Mouse (Mus musculus) left cerebral cortex, adult 2 months (tissue): ENCODE measurements at regions not wholly inside any gene's neighbourhood (a gene's known extent, or its start where the extent isn't known, plus 50 kb on each side); places are given as distances from the start of the nearest gene placed in this dataset.

Experiments used
- DNase-seq, 2 experiments: peaks; one replicate each; pipeline ENCODE4 v3.0.0; 2021 to 2022; ENCODE audit warnings: low spot score in 2 of 2, mixed read lengths in 1 of 2; ENCODE audit errors: extremely low spot score in 1 of 2
- H3K27ac ChIP-seq: fragments of 200-600 bp; 2 replicates; pipeline ENCODE4 v1.8.1; 2022
- H3K4me3 ChIP-seq: fragments of 200-600 bp; 2 replicates; pipeline ENCODE4 v1.8.1; 2022
- CTCF ChIP-seq: fragments of 200-600 bp; IDR thresholded peaks from 2 replicates; pipeline ENCODE4 v1.8.1; 2022; ENCODE audit warnings: antibody characterized with exemption, mild to moderate bottlenecking, moderate library complexity
- intact Hi-C: fragments of 180-260 bp; cut with DNase I; formaldehyde crosslinking; loops from one replicate; pipeline ENCODE4 v1.15.1; 2025

DNA sequence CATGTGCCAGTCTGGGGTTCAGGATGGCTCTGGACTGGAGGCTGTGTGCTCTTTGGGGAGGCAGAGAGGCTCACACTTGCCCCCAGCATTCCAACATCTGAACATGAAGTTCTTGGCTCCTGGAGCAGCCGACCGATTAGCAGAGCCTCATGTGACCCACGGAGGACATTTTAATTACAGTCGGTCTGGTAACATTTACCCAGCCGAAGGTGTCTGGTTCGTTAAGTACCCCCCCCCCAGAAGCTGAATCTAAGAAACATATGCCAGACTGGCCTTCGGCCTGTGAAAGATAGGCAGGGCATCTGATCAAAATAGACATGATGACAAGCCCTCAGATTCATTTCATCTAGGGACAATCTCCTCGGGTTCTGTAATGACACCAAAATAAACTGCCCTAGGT lies 140.4 kb upstream of the Sgk1 start:
- no peak for DNase-seq
- H3K27ac ChIP-seq = peak overlapping the region; percentile 36; the same call in 1 of the 2 replicates

DNA sequence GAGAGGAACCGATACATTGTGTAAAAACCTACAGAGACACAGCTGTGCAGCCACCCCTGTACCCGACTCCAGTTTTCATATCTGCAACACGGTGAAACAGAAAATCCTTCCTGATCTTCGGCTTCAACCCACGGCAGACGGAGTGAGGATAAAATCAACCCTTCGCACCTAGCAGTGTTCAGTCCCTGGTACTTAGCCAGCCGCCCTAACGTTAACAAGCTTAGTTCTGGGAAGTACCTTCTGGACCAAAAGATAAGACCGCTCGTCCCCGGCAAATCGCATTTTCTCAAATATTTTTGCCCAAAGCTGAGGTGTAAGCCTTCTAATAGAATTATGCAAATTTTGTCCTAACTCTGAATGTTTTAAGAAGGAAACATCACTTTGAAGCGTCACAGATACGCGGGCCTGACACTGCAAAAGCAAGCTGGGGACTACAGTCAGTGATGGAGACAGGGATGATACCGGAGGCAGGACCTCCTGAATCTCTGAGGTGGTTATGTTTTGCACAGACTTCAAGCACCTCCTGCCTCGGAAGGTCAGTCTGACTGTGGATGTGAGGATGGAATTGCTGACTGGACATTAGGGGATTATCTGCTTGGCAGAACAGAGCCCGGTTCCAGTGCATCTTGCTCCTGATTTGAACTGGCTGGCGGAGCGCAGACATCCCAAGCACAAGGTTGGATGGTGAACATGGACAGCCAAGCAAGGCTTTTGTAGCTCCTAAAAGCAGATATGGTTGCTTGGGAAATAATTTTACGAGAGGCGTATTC lies 139.8 kb upstream of the Sgk1 start:
- Histone ChIP-seq H3K4me3 (no peak overlapping the region), H3K27ac (peak overlapping the region; percentile 36; the same call in 1 of the 2 replicates)
- DNase-seq = no peak
- intact Hi-C loops = no loop called here
- no peak for TF ChIP-seq CTCF

More for the DNA sequence above, 140.4 kb upstream of the Sgk1 start:
- H3K4me3 ChIP-seq = no peak overlapping the region
- intact Hi-C loops = no loop called here
- no peak for TF ChIP-seq CTCF

DNA sequence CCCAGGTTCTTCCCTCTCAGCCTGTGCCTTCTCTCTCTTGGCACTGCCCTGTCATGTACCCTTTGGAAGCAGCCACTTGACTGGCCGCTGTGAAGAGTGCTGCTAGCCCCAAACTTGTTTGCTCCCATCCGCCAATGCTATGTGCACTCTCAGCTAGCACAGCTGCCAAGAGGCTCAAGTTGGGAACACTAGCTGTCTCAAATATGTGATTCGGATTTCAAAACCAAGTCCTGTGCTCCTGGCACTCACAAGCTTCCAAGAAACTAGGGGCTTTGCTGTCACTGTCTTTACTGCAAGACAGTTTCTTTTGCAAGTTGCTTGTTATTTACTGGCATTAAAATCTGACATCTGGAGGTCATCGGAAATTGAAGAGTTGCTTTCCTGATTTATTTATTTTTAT lies 138.6 kb upstream of the Sgk1 start:
- no peak for TF ChIP-seq CTCF
- no peak overlapping the region for H3K27ac ChIP-seq
- intact Hi-C loops = no loop called here
- H3K4me3 ChIP-seq = no peak overlapping the region
- no peak for DNase-seq

DNA sequence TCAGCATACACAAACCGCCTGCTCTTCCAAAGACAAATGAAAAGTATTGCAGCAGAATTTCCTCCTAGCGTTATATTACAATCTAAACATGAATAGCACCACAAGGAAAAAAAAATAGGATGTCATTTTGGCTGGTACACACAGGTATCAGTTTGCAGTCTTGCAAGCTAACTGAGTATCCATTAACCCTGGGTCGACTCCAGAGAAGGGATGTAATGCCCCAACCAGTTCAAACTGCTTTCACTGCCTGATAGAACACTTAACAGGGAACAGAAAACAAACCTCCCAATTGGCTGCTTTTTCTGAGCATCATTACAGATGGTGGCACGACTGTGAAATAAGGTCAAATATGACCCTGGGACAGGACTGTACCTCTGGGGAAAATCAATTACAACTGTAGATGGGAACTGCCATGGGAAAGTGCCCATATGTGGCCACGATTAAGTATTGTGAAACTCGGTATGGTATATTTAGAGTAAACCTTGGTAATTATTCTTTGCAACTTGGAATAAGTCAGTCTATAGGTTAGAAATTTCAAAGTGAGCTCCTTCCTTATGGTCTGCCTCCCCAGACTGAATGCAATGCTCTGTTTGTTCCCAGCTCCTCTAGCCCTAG lies 137.5 kb upstream of the Sgk1 start:
- Histone ChIP-seq H3K4me3 (no peak overlapping the region), H3K27ac (no peak overlapping the region)
- DNase-seq = no peak
- intact Hi-C loops = no loop called here
- no peak for TF ChIP-seq CTCF

DNA sequence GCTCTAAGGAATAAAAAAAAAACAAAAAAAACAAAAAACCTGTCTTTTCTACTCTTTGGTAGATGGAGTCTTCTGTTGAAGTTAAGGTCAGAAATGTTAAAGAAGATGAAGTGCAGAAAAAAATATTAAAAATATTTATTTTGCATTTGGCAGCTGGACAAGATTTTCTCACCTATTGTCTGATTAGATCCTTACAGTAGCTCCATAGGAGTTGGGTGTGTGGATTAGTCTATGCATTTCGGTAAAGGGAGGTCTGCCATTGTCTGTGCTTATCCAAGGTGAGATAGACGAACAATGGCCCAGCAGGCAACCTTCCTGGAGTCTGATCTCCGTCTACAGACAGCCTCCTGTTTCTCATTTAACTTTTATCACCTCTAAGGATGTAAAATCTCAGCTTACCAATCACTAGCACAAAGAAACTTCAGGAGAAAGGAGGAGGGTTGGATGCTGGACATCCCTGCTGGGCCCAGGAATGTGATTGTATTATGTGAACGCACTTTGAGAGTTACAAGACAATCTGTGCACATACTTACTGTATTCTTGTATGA lies 136.0 kb upstream of the Sgk1 start:
- no peak for DNase-seq
- H3K27ac ChIP-seq = no peak overlapping the region
- intact Hi-C loops = no loop called here
- no peak overlapping the region for H3K4me3 ChIP-seq
- TF ChIP-seq CTCF = no peak

DNA sequence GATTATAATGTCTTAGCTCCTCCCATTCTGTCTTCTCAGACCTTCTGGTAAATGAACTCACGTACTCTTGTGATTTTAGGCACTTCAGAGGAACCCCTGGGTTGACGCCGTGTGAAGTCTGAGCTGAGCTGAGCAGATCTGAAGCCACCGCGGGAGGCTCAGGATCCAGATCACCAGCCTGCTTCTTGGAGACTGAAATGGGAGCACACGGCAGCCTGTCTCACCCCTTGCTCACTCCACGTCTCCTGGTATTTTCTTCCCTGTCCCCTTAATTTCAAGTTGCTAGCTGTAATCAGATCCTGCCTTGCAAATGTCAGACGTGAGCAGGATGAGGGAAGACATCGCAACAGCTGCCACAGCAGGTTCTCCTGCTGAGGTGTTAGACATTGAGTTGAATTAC lies 135.3 kb upstream of the Sgk1 start:
- TF ChIP-seq CTCF = no peak
- intact Hi-C loops = no loop called here

DNA sequence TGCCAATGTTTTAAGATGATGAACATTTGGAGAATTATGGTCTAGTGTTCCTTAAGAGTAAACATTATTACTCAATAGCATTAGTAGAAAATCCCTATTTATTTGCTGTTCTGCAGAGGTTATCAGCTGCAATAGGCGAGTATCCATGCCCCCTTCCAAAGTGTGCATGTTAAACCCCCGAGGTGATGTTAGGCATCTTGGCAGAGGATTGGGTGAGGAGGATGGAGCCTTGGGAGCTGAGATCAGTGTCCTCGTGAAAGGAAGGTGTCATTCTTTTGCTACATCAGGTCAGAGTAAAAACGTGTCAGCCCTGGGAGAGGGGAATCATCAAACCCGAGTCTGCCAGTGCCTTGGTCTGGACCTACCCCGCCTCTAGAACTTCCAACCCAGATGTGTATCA lies 130.7 kb upstream of the Sgk1 start:
- no peak overlapping the region for H3K4me3 ChIP-seq
- DNase-seq = no peak
- no peak overlapping the region for H3K27ac ChIP-seq
- intact Hi-C loops = no loop called here
- TF ChIP-seq CTCF = no peak

More for the DNA sequence above, 135.3 kb upstream of the Sgk1 start:
- Histone ChIP-seq H3K27ac (no peak overlapping the region), H3K4me3 (no peak overlapping the region)
- DNase-seq = no peak

DNA sequence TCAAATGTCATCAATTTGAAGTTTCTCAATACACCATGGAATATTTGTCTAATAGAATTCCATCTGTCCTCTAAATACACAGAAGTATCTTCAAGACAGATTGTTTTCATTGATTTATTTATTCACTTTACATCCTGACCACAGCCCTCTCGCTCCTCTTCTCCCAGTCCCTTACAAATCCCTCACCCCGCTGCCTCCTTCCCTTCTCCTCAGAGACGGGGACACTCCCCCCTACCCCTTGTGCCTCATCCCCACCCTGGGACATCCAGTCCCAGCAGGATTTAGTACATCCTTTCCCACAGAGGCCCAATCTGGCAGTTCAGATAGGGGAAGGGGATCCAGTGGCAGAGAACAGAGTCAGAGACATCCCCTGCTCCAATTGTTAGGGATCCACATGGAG lies 129.6 kb upstream of the Sgk1 start:
- intact Hi-C loops = no loop called here
- no peak for TF ChIP-seq CTCF
- H3K27ac ChIP-seq = no peak overlapping the region
- H3K4me3 ChIP-seq = no peak overlapping the region
- DNase-seq = peak in 1 of 2 experiments; percentile 3

DNA sequence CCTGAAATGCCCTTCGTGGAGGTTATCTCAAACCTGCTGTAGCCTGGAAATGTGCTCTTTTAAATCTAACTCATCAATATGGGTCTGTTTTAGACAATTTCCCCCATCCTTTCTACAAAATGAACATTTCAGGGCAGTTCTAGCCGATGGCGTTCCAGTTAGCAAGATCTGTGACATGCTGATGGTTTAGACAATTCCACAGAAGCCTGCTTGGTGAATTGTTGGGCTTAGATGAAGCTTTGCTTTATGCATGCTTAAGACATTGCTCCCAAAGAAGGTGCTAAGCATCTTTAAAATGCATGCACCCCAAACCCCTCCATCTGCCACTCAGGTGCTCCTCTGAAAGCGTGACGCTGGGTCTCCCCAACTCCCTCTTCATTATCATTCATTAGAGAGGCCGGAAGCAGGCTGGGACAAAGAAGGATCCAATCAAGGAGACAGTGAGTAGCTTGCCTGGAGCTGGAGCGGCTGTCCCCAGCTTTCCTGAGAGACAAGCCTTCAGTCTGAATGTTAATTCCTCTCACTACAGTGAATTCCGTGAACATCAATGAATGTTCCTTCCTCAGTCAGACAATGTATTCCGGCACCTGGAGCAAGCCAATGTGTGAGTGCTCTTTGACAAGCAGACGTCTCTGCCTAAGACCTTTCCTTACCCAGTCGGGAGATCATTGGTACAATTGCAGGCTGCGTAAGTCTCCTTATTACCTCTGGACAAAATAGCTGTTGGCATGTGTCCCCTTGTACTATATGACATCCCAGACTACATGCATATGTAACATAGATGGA lies 127.0 kb upstream of the Sgk1 start:
- H3K4me3 ChIP-seq = no peak overlapping the region
- intact Hi-C loops = loop anchor here (5.0 kb wide), 1 partner anchor 38 kb away; no protein-coding TSS in a partner anchor
- H3K27ac ChIP-seq = no peak overlapping the region
- no peak for TF ChIP-seq CTCF
- DNase-seq = no peak

DNA sequence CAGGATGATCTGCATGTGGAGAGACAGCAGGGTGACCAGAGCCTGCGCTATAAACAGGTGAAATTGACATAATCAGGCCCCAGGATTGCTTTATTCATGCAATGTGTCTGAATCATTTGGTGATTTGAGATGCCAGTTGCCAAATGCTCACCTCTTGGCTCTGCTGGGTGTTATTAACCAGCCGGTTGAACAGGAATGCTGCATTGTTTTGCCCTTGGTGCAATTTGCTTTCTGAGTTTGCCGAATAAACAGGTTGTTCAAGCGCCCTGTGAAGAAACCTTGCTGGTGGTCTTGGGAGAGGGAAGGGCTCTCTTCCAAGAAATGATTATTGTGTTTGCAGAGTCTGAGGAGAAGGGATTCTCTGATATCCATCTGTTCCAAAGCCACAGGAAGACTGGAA lies 126.3 kb upstream of the Sgk1 start:
- DNase-seq = no peak
- intact Hi-C loops = loop anchor here (5.0 kb wide), 1 partner anchor 38 kb away; no protein-coding TSS in a partner anchor
- TF ChIP-seq CTCF = no peak
- no peak overlapping the region for H3K4me3 ChIP-seq
- no peak overlapping the region for H3K27ac ChIP-seq

DNA sequence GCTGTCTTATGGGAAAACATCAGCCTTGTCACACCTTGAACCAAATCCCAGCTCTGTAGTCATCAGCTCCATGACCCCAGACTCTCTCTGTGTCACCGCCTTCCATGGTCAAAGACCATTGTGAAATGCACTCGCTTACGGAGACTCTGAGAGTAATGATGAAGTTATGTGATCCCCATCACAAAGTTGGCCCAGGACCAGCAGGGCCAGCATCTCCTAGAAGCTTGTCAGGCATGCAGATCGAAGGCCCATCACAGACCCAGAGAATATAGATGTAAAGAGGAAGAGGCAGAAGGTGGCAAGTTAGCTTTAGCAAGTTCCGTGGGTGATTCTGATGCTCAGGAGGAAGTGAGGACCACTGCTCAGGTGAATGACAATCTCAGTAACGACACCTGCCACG lies 125.2 kb upstream of the Sgk1 start:
- no peak for TF ChIP-seq CTCF
- Histone ChIP-seq H3K27ac (no peak overlapping the region), H3K4me3 (no peak overlapping the region)
- intact Hi-C loops = loop anchor here (5.0 kb wide), 1 partner anchor 40 kb away; no protein-coding TSS in a partner anchor
- no peak for DNase-seq

DNA sequence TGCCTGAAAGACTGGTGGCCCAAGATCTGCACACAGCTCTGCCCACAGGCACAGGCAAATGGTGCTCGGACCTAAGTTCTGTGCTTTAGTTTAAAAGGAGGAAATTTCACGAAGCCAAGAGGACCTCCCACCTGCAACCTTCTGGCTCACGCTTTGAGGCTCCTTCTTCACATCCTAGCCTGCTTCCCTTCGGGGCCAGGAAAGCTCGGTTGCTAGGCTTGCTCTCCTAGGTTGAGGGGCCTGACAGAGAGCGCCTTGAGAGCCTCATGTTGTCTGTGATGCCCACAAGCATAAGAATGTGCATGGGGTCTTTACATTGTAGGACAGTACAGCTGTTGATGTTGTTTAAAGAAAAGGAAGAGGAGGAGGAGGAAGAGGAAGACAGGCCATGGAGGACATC lies 123.9 kb upstream of the Sgk1 start:
- Histone ChIP-seq H3K27ac (no peak overlapping the region), H3K4me3 (no peak overlapping the region)
- TF ChIP-seq CTCF = no peak
- intact Hi-C loops = loop anchor here (5.0 kb wide), 1 partner anchor 41 kb away; no protein-coding TSS in a partner anchor
- no peak for DNase-seq
